Mouse (Mus musculus) CH12.LX (cell line): ENCODE data around the gene Gm8439. TPM values are rescaled to one million over a fixed set of nuclear protein-coding genes. Genes with fewer than 3 reads are reported as not detected.

Source experiments
- DNase-seq: peaks from one replicate; pipeline ENCODE4 v3.0.0-alpha.2; 2013; ENCODE audit errors: extremely low read depth
- H3K27ac ChIP-seq: 2 replicates; pipeline ENCODE4 v1.5.1; 2012; ENCODE audit warnings: low read depth, mild to moderate bottlenecking, control low read depth, moderate library complexity; ENCODE audit not compliant: insufficient read depth
- H3K27me3 ChIP-seq: replicated peaks from 2 replicates; pipeline ENCODE3; 2012; ENCODE audit warnings: inconsistent platforms
- H3K36me3 ChIP-seq, 2 experiments: replicated peaks in 1 of 2; 2 replicates each; pipeline versions ENCODE3 to v1.6.1; 2012; ENCODE audit warnings: inconsistent platforms in 1 of 2, low read length in 1 of 2, mild to moderate bottlenecking in 1 of 2, mixed read lengths in 1 of 2, moderate library complexity in 1 of 2; ENCODE audit not compliant: control insufficient read depth in 1 of 2, insufficient read depth in 1 of 2
- H3K4me1 ChIP-seq, 2 experiments: 2 replicates each; pipeline ENCODE4 v1.6.1; 2012; ENCODE audit warnings: inconsistent platforms in 1 of 2, moderate library complexity in 1 of 2; ENCODE audit not compliant: insufficient read depth in 2 of 2, control insufficient read depth in 1 of 2
- H3K4me2 ChIP-seq: 2 replicates; pipeline ENCODE4 v1.6.1; 2012; ENCODE audit warnings: low read depth, mild to moderate bottlenecking, control low read depth; ENCODE audit not compliant: poor library complexity, insufficient read depth, severe bottlenecking
- H3K4me3 ChIP-seq, 3 experiments: fragments of 150-350 bp in 1 of 3; sonication (generic) in 1 of 3; replicated peaks in 1 of 3; 2 replicates each; pipeline versions ENCODE3 to v1.5.1; 2011 to 2012; ENCODE audit warnings: low read depth in 2 of 3, low read length in 2 of 3, mild to moderate bottlenecking in 2 of 3, moderate library complexity in 2 of 3, control low read depth in 1 of 3, improper control_type of control experiment in 1 of 3, inconsistent platforms in 1 of 3, mixed read lengths in 1 of 3; ENCODE audit not compliant: poor library complexity in 1 of 3
- H3K79me2 ChIP-seq: replicated peaks from 2 replicates; pipeline ENCODE4 v1.6.1; 2012; ENCODE audit warnings: mild to moderate bottlenecking, moderate library complexity; ENCODE audit not compliant: control insufficient read depth, poor library complexity, insufficient read depth, severe bottlenecking; ENCODE audit errors: extremely low read depth
- H3K9ac ChIP-seq: 2 replicates; pipeline ENCODE4 v1.6.1; 2012; ENCODE audit warnings: low read depth, mild to moderate bottlenecking, control low read depth, moderate library complexity; ENCODE audit not compliant: insufficient read depth
- H3K9me3 ChIP-seq: replicated peaks from 2 replicates; pipeline ENCODE3; 2012; ENCODE audit warnings: low read length, inconsistent platforms, mixed read lengths
- BHLHE40 ChIP-seq: IDR thresholded peaks from 2 replicates; pipeline ENCODE4 v1.6.1; 2011; ENCODE audit warnings: mild to moderate bottlenecking, low read depth, low read length, improper control_type of control experiment
- E2F4 ChIP-seq: IDR thresholded peaks from 2 replicates; pipeline ENCODE4 v1.6.1; 2011; ENCODE audit warnings: low read depth, low read length, improper control_type of control experiment; ENCODE audit not compliant: insufficient replicate concordance
- ELF1 ChIP-seq: IDR thresholded peaks from 2 replicates; pipeline ENCODE4 v1.6.1; 2014; ENCODE audit warnings: low read depth, mild to moderate bottlenecking, inconsistent platforms, low read length, improper control_type of control experiment
- EP300 ChIP-seq: IDR thresholded peaks from 2 replicates; pipeline ENCODE4 v1.6.1; 2011; ENCODE audit warnings: low read length, improper control_type of control experiment
- GABPA ChIP-seq: IDR thresholded peaks from 2 replicates; pipeline ENCODE4 v1.6.1; 2012; ENCODE audit warnings: low read depth, low read length, improper control_type of control experiment, inconsistent platforms; ENCODE audit not compliant: insufficient replicate concordance
- JUN ChIP-seq: IDR thresholded peaks from 2 replicates; pipeline ENCODE4 v1.6.1; 2011; ENCODE audit warnings: low read depth, mild to moderate bottlenecking, low read length, improper control_type of control experiment, moderate library complexity; ENCODE audit not compliant: insufficient read depth
- MAFK ChIP-seq: IDR thresholded peaks from 2 replicates; pipeline ENCODE4 v1.6.1; 2011; ENCODE audit warnings: low read length, improper control_type of control experiment; ENCODE audit not compliant: insufficient replicate concordance
- MAX ChIP-seq: IDR thresholded peaks from 2 replicates; pipeline ENCODE4 v1.6.1; 2011; ENCODE audit warnings: low read length, improper control_type of control experiment
- MEF2A ChIP-seq: IDR thresholded peaks from 2 replicates; pipeline ENCODE4 v1.6.1; 2014; ENCODE audit warnings: low read depth, mild to moderate bottlenecking, inconsistent platforms, low read length, improper control_type of control experiment, borderline replicate concordance
- MXI1 ChIP-seq: IDR thresholded peaks from 2 replicates; pipeline ENCODE4 v1.6.1; 2011; ENCODE audit warnings: mild to moderate bottlenecking, low read depth, low read length, improper control_type of control experiment
- MYC ChIP-seq: IDR thresholded peaks from 2 replicates; pipeline ENCODE4 v1.6.1; 2011; ENCODE audit warnings: low read depth, mild to moderate bottlenecking, improper control_type of control experiment, low read length
- NRF1 ChIP-seq: IDR thresholded peaks from 2 replicates; pipeline ENCODE4 v1.6.1; 2014; ENCODE audit warnings: low read depth, mild to moderate bottlenecking, inconsistent platforms, low read length, improper control_type of control experiment, moderate library complexity
- POLR2A ChIP-seq: IDR thresholded peaks from 2 replicates; pipeline ENCODE4 v1.6.1; 2011; ENCODE audit warnings: low read depth, mild to moderate bottlenecking, improper control_type of control experiment, low read length
- SIN3A ChIP-seq: IDR thresholded peaks from 2 replicates; pipeline ENCODE4 v1.6.1; 2012; ENCODE audit warnings: low read length, improper control_type of control experiment, inconsistent platforms
- SMC3 ChIP-seq: IDR thresholded peaks from 2 replicates; pipeline ENCODE4 v1.6.1; 2011; ENCODE audit warnings: low read depth, low read length, improper control_type of control experiment
- TBP ChIP-seq: conservative IDR thresholded peaks from 2 replicates; pipeline ENCODE4 v1.6.1; 2011; ENCODE audit warnings: low read depth, low read length, improper control_type of control experiment
- USF1 ChIP-seq: IDR thresholded peaks from 2 replicates; pipeline ENCODE4 v1.6.1; 2014; ENCODE audit warnings: low read depth, mild to moderate bottlenecking, inconsistent platforms, low read length, improper control_type of control experiment
- USF2 ChIP-seq: conservative IDR thresholded peaks from 2 replicates; pipeline ENCODE4 v1.6.1; 2011; ENCODE audit warnings: low read depth, low read length, improper control_type of control experiment
- ZC3H11A ChIP-seq: IDR thresholded peaks from 2 replicates; pipeline ENCODE4 v1.6.1; 2012; ENCODE audit warnings: low read depth, mild to moderate bottlenecking, inconsistent platforms, low read length, improper control_type of control experiment
- ZKSCAN1 ChIP-seq: IDR thresholded peaks from 2 replicates; pipeline ENCODE4 v1.6.1; 2012; ENCODE audit warnings: low read depth, inconsistent platforms, low read length, improper control_type of control experiment, borderline replicate concordance
- dilution Hi-C: fragments of 300-500 bp; cut with MboI; formaldehyde crosslinking; loops from 2 replicates; pipeline ENCODE4 v1.14.3; 2020; ENCODE audit warnings: low sequenced_read_pairs; ENCODE audit not compliant: extremely low pct_unique_long_range_greater_than_20kb, extremely low pct_ligation_motif_present
- in situ Hi-C: fragments of 300-500 bp; cut with MboI; formaldehyde crosslinking; loops from 3 replicates; pipeline ENCODE4 v1.14.3; 2019; ENCODE audit warnings: low sequenced_read_pairs, low pct_ligation_motif_present, low pct_unique_long_range_greater_than_20kb, mixed read lengths
- polyA plus RNA-seq: library from polyadenylated mRNA; unstranded; fragments of >175 nt; gene quantifications from 2 replicates; pipeline ENCODE4 v1.2.1, GENCODE M21; 2012; ENCODE audit warnings: low read depth; ENCODE audit not compliant: insufficient read length
- total RNA-seq, 2 experiments: library from RNA; depleted of rRNA; stranded (reverse); fragments of 300-350 nt in 1 of 2; fragments of >200 nt in 1 of 2; gene quantifications; 2 replicates each; pipeline ENCODE4 v1.2.3; 2012 to 2014

Gm8439 gene
- total and polyA plus RNA-seq, 3 experiments = not detected

DNA sequence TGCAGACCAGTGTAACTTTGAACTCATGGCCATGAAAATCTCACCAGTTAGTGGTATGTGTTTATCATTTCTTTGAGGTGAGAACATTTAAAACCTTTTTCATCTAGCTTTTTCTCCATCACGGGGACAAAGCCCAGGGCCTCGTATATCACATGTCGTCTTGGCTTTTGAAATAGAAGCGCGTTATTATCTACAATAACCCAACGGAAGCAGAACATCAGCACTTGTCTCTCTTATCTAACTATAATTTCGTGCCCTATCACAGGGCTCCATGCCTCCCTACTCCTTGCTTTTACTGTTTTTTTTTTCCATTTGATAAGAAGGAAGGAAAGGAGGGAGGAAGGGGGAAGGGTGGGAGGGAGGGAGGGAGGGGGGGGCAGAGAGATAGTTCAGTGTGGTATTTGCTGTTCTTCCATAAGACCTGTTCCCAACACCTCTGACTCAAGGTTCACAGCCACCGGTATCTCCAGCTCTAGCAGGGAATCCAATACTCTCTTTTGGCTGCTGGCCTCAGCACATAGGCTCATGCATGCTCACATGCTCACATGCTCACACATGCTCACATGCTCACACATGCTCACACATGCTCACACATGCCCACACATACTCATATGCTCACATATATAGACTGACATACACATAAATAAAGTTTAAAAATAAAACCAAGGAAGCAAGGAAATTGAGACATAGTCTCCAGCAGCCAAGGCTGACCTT lies 41.8 kb downstream of the Gm8439 start:
- H3K36me3 ChIP-seq = no peaks in the 10 kb centered on the region
- H3K4me3 ChIP-seq = no peak overlapping the region

DNA sequence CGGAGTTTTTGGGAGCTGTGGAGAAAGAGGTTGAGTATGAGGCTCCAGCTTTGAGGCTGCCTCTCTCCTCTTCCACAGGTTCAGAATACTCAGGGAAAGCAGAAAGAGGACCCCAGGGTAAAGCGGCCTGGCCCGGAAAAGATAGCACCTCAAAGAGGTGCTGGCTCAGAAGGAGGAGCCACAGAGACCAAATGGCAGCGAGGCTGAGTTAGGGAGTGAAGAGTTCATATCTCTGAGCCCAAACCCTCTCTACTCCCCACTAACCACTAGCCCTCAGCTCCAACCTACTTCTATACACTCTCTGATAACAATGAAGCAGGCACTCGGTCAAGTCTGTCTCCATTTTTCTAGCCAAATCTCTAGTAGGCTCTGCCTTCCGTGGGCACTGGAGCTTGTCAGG lies 43.3 kb downstream of the Gm8439 start:
- DNase-seq = no peak
- no peaks in the 10 kb centered on the region for H3K9me3 ChIP-seq
- H3K9ac ChIP-seq = no peak overlapping the region
- no peaks in the 10 kb centered on the region for H3K27me3 ChIP-seq
- H3K4me2 ChIP-seq = no peak overlapping the region
- no peaks in the 10 kb centered on the region for H3K79me2 ChIP-seq
- H3K27ac ChIP-seq = no peak overlapping the region
- H3K4me3 ChIP-seq = no peak overlapping the region
- TF ChIP-seq USF1 = no peak
- TF ChIP-seq SMC3 = no peak
- no peak for TF ChIP-seq MEF2A
- no peak for TF ChIP-seq USF2
- TF ChIP-seq NRF1 = no peak
- no peak for TF ChIP-seq ELF1
- TF ChIP-seq E2F4 = no peak
- TF ChIP-seq ZKSCAN1 = no peak
- TF ChIP-seq GABPA = no peak
- TF ChIP-seq MYC = no peak
- TF ChIP-seq ZC3H11A = no peak
- no peak for TF ChIP-seq MAX
- no peak for TF ChIP-seq JUN
- TF ChIP-seq POLR2A = no peak
- no peak for TF ChIP-seq MAFK
- TF ChIP-seq BHLHE40 = no peak
- peaks cover 0 to 5% of the 10 kb centered on the region in 2 experiments; a peak in 1 of 4 replicates for H3K4me1 ChIP-seq
- dilution Hi-C loops = no loop called here
- in situ Hi-C loops = no loop called here
- no peaks in the 10 kb centered on the region for H3K36me3 ChIP-seq

More for the DNA sequence above, 41.8 kb downstream of the Gm8439 start:
- H3K27me3 ChIP-seq = no peaks in the 10 kb centered on the region
- dilution Hi-C loops (no loop called here), in situ Hi-C loops (no loop called here)
- no peaks in the 10 kb centered on the region for H3K79me2 ChIP-seq
- no peak for DNase-seq
- peaks cover 0 to 14% of the 10 kb centered on the region in 2 experiments; a peak in 2 of 4 replicates for H3K4me1 ChIP-seq
- H3K9ac ChIP-seq = no peak overlapping the region
- no peak overlapping the region for H3K4me2 ChIP-seq
- no peak overlapping the region for H3K27ac ChIP-seq
- TF ChIP-seq SIN3A (no peak), EP300 (no peak), SMC3 (no peak), JUN (no peak), MXI1 (no peak), USF2 (no peak), GABPA (no peak), TBP (no peak), ZKSCAN1 (no peak)
- H3K9me3 ChIP-seq = no peaks in the 10 kb centered on the region
